Mouse (Mus musculus) thymus, postnatal 36 days (tissue): Measurements from ENCODE around the gene Tagln.
A peak's percentile ranks its signal among the peaks of the same experiment; 100 is the strongest.

Experiments
- DNase-seq, 2 experiments: peaks; one replicate each; pipeline ENCODE4 v3.0.0; 2022; ENCODE audit warnings: mixed read lengths in 2 of 2

Tagln gene

DNA sequence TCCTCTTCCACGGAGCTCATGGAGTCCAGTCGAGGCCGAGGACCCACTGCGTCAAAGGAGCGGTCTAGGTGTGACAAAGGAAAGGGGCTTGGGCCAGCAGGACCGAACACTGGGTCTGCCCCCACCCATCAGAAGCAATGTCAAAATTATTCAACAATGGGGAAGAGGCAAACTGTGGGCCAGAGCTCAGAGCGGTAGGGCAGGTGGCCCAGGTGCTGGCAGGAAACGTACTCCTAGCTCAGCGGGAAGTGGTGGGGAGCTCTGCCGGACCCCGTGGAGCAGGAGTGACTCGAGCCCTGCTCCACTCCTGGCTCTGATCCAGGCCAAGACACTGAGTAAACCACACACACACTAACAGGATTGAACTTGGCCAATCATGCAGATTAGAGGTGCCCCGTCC lies 9.9 kb upstream of the Tagln start:
- peak; percentile 44 to 68 for DNase-seq

DNA sequence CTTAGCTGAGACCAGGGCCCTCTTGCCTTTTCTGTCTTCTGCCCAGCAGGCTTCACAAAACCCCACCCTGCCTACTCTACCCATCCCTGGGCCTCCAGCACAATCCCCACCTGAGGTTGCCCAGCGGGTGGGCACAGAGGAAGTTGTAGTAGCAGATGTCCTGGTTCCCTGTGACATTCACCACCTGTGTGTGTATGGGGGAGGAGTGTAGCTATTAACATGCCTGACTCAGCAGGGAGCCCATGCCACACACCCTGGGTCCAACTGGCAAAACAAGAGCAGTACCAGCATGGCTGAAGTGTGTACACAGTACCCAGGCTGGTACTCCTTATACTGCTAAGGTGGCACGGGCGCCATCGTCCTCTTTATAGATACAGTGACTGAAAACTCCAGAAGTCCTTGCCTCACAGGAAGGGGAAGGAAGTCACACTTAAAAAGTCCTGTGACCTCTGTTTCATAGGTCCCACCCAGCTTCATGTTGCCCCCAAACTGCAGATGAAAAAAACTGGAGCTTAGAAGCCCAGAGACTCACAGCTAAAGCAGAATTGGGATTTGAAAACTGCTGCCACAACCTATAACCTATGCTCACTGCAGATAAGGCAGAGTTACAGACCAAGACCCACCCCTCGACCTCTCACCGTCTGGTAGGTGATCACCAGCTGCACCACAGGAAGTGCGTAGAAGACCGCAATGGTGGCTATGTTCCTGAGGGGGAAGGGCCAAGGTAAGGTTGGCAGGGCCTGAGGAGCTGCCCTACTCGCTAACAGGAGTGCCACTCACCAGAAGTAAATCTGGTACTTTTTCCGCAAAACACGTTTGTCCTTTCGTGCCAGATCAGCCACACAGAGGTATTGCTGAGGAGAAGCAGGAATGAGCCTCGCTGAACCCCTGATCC lies 8.9 kb upstream of the Tagln start:
- peak; percentile 77 to 83 for DNase-seq

DNA sequence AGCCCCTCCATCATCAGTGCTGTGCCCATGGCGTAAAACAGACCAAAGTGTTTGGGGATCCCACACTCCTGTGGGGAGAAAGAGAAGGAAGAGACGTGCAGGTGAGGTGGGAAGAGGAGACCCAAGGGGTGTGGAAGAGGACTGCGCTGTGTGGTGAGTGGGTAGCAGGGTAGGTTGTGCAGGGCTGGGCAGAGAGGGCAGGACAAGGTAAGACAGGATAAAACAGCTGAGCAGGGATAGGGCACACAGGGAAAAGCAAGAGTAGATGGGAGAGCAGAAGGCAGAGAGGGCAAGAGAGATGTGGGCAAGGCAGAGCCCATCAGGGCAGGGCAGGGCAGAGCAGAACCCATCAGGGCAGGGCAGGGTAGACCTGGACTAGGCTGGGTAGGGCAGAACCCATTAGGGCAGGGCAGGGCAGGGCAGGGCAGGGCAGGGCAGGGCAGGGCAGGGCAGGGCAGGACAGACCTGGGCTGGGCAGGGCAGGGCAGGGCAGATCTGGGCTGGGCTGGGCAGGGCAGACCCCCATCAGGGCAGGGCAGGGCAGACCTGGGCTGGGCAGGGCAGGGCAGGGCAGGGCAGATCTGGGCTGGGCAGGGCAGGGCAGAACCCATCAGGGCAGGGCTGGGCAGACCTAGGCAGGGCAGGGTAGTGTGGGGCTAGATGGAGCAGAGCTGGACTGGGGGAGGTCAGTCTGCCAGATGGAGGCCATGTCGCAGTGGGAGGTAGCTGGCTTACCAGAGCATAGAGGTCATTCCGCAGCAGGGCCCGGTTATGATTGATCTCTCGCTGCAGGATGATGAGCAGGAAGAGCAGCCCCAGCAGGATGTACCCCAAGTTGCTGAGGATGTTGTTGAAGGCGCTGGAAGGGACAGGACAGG lies 8.0 kb upstream of the Tagln start:
- DNase-seq, result no peak

DNA sequence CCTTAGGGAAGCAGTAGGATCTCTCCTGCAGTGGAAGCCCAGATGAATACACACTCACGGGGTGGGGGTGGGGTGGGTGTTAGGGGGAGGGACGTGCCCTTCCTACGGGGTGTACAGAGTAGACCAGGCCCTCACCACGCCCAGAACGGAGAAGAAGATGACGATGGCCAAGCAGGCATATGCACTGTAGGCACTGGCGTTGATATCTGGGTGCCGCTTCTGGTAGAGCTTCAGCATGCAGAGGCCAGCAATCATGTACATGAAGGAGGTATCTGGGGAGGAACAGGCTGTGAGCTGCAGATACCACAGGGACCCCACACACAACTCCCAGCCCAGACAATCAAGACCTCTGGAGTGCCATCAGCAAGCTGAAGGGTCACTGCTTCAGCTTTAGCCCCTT lies 7.1 kb upstream of the Tagln start:
- DNase-seq, result no peak

DNA sequence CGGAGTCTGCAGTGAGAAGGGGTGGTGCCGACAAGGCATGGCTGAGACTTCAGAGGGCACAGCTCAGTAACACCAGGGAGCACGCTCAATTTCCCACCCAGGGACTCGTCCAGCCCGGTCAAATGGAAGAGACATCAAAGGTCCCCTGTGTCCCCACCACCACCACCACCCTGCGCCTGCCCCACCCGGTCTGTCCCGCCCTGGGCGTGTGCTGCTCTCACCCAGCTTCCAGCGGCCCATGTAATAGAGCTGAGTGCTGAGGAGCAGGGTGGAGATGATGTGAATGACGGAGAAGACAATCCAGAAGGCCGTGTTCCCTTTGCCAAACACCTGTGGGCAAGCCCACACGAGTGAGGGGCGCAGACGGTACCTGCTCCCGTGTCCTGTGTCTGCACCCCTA lies 6.6 kb upstream of the Tagln start:
- DNase-seq, result no peak

DNA sequence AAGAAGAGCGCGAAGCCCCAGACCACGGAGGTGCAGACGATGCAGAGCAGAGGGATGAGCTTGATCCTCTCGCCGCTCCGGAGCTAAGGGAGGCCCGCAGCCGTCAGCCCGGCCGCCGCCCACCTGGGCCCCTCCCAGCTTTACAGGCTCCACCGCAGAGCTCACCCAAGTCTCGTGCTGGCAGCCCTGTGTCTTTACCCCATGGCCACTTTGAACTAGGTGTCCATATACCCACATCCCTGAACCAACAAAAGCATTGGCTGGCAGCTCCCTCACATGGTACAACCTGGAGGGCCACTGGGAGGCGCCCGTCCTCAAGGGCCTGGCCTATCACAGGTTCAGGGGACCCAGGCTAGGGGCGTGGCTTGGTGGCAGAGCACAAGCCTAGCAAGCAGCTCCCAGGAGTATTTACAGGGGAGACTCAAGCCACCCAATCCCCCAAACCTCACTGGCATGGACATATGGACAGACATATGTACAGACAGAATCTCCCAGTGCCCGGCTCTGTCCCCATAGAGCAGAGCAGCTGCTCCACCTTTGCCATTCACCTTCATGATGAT lies 5.6 kb upstream of the Tagln start:
- peak in 1 of 2 experiments; percentile 46 for DNase-seq

DNA sequence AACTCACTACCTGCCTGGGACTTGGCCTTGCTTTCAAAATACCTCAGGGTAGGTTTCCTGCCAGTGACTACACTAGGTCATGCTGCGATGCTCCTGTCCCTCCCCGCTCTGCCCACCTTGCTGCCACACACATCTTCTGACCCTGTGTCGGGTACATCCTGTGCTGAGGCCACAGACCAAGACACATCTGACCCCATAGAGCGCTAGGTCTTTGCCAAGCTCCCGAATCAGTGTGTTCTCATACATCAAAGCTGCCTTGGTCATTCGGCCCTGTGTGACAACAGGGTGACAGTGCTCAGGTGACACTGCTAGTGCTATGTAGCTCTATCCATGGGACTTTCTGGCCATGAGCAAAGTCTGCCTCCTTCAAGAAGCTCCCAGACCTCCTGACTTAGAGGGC lies 3.9 kb upstream of the Tagln start:
- no peak for DNase-seq

DNA sequence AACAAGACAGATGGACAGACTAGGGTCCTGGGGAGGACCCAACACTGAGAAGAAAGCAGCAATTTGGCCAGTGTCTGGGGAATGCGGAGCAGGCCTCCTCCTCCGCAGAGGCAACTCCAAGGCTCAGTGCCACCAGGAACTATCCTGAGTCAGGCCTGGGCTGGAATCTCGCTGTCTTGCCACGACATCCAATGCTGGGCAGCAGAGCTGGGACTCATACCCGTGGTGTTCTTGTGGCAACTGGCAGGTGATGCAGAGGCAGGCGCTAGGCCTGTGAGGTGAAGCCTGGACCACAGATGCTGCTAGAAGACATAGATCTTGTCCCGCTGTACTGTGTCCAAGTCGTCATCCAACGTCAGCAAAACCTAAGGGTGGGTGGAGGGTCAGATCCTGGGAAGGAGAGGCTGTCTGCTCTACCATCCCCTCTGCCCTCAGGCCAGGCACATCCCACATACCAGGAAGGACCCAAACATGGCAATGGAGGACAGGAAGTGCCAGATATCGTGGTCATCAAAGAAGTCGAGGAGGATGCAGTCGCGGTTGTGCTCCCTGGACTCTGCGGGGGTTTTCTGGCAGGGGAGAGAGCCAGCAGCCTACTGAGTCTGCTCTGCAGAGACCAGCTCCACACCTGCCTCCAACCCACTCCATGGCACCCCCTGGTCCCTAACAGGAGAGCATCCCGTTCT lies 3.2 kb upstream of the Tagln start:
- DNase-seq, result no peak

DNA sequence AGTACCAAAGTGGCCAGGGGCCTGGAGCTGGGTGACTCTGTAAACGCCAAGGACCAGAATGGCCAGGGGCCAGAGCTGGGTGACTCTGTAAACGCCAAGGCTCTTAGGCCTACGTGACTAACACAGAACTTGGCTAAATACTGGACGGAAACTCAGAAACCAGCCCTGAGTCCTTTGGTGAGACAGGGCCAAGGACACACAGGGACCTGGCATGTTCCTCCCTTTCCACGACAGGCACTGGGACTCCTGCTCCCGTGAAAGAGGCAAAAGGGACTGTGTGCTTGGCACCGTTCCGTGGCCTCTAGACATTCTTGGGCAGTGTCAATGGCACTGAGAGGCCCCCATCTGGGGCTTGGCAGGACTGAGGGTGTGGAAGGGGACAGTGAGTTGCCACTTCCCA lies 2.2 kb upstream of the Tagln start:
- DNase-seq, result no peak

DNA sequence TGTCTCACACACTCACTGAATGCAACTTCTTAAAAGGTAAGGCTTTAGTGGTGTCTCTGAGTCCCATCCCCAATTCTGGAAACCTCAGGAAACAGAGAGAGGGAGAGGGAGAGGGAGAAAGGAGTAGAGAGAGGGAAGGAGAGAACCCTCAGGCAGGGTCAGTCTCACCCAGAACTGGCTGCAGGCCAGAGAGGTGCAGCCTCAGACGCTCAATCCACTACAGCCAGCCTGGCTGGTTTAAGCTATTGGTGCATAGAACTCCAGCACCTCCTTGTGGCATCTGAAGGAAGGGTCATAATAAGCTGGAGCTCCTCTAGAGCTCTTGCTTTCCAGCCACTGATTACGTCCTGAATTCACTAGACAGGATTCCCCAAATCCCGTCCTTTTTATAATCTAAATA lies 1.0 kb upstream of the Tagln start:
- peak; percentile 38 to 40 for DNase-seq

DNA sequence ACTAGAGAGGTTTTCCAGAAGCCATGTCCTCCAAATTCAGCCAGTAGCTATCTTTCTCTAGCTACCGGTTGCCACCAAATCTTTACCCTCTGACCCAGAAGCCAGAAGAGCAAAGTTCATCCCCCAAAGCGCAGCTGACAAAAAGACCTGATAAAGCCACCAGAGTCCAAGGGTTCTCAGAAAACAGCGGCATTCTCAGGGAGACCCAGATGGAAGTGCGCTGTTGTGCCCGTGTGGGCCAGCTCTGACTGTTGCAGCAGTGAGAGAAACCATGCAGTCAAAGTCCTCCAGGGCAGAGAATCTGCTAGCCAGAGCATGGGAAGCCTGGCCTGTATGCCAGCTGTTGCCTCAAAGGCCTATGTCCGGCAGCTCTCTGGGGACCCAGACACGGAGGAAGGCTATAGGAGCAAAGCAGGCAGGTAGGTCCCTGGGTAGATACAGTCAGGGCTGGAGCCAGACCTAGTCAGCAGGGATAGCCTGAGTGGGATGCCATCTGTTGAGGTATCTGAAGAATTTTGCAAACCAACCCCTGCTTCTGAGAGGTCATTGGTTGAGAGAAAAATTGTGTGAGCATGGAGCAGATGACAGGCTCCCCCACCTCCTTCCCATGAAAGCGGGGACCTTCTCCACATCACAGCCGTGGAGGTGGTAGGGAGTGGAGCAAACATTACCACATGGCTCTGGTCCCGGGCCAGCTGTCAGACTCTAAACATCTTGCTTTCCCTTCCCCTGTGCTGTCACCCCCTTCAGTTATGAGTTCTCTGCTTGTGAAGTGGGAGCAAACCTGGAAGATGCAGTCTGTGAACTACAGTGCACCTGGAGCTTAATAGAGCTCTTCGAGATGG lies 3.1 kb downstream of the Tagln start:
- DNase-seq, result peak in 1 of 2 experiments; percentile 37

DNA sequence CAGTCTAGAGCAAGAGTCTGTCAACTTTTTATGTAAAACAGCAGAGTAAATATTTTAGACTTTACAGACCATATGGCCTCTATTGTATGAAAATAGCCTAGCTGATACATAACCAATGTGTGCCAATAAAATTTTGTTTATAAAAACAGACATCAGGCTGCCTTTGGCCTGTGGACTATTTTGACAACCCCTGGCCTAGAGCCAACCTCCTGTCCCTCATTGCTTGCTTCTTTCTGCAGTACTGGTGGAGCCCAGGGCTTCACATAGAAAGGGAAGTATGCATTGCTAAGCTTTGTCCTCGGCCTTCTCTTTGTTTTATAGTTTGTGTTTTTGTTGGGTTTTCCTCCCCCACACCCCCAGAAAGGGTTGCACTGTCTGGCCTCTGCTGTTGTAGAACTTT lies 3.9 kb downstream of the Tagln start:
- no peak for DNase-seq

DNA sequence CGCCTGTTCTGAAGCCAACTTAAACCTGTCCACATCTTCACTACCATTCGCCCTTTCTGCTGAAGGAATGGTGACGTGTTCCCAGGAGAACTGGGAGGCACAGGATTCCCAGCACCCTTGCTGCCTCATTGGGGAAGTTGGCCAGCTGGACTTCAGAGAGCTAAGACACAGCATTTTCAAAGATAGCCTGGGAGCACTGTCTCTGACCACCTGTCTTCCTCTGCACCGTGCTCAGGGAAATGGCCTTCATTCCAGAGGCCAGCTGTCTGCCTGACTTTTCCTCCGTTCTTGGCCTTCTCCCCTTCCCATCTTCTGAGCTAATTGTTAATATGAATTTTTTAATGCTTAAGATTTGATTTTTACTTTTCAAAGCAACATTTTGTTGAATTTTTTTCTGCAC lies 6.6 kb downstream of the Tagln start:
- no peak for DNase-seq

DNA sequence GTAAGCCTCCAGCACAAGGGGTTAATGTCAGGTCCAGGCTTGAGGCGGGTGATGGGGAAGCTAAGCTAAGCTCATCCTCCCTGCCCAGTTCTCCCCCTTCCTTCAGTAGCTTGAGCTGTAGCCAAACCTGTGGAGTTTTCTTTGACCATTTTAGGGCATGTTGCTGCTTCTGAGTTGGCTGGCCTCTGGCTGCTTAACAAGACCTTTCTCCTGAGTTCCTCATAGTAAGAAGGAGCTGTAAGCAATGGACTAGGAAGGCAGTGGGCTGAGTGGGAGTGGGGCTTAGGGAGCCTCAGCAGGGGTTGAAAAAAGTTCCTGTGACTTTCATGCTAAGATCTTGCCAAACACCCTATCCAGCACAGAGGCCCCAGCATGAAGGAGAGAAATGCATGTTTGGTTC lies 16.0 kb downstream of the Tagln start:
- no peak for DNase-seq

DNA sequence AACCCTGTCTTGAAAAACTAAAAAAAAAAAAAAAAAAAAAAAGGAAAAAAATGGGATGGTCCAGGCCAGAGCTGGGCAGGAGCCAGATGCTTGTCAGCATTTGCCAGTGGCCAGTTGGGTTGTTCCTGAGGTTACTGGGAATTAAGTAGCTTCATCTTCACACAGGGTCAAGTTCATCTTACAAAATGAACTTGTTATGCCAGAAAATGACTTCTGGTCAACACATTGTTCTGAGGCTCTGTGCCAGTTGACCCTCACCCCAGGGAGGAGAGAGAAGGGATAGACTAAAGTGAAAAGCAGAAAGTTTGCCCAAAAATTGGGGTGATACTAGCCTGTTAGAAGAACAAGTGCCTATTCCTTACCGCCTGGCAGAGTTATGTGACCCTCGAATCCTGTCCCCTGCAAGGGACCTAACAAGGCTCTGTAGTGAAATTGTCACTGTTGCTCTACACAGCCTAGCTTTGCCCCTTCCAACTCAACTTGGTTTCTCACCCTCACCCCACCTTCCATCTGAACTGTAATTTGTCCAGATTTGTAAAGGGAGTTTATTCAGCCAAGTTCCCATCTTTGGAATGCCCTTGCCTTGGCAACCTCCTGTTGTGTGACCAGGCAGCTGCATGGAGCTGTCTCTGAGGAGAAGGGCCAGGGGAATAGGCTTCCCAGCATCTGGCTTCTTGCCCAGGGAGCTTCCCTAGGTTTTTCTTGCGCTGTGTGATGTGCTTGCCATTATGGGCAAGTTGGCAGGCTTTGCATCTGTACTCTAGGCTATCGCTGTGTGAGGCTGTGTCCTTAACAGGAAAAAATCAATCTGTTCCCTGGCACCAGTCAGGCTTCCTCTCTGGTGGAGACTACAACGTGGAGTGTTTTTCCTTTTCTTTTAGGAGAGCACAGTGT lies 18.6 kb downstream of the Tagln start:
- DNase-seq, result no peak

DNA sequence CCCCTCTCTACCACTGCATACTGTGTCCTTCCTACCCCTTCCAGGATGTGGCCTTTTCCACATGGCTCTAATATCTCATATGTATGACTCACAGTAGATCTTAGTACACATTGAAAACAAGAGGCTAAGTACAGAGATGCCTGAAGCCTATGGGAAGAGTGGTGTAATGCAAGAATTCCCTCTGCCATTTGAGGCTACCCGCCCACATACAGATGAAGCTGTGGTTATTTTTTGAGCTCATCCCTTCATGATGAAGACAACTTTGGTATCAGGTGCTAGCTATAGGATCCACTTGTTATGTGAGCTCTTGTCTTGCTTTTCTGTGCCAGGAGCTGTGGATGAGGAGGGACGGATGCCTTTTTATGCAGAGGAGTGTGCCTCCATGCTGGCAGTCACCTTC lies 20.2 kb downstream of the Tagln start:
- no peak for DNase-seq

DNA sequence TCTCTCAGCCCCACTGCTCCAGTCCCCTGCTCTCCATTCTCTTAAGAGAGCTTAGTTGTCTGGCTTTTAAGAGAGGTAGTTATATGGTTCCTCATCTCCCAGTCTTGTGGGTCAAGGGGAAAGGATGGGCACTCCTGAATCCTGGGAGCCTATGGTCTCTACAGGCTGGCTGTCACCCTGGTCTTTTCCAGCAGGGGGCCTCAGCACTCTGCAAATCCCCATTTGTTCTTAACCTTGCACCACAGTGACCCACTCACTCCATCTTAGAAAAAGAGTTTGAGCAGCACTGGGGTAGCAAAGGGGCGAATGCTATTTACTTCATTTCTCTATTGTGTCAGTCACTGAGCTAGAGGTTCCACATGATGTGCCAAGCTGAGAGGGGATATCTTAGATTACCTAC lies 24.2 kb downstream of the Tagln start:
- DNase-seq, result peak; percentile 50 to 61

DNA sequence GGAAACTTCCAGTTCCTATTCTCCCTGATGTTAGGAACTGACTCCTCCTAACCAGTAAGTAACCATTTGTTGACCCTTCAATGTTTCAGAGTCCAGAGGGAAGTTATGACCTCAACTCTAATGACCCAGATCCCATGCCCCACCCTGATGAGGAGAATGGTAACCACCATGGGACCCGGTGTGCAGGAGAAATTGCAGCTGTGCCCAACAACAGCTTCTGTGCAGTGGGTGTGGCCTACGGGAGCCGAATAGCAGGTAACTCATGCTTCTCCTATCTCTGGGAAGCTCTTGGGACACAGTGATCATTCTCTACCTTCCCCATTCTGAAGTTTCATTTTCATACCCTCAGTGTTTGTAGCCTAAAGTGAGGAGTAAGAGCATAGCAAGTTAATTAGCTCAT lies 24.9 kb downstream of the Tagln start:
- no peak for DNase-seq

DNA sequence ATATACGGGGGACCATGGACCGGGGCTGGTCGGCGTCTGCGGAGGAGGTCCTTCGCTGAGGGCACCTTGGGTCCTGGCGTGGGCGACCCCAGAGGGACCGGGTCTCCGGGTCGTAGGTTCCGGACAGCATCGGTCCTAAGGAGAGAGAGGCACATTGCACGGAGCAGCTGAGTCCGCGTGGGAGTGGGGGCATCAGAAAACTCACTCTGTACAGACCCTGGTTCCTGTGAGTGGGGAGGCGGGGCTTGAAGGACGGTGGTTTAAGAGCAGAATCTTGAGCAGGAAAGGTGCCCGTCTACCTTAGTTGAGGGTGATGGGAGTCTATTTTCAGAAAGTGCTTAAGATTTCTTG lies 28.8 kb downstream of the Tagln start:
- DNase-seq, result no peak

DNA sequence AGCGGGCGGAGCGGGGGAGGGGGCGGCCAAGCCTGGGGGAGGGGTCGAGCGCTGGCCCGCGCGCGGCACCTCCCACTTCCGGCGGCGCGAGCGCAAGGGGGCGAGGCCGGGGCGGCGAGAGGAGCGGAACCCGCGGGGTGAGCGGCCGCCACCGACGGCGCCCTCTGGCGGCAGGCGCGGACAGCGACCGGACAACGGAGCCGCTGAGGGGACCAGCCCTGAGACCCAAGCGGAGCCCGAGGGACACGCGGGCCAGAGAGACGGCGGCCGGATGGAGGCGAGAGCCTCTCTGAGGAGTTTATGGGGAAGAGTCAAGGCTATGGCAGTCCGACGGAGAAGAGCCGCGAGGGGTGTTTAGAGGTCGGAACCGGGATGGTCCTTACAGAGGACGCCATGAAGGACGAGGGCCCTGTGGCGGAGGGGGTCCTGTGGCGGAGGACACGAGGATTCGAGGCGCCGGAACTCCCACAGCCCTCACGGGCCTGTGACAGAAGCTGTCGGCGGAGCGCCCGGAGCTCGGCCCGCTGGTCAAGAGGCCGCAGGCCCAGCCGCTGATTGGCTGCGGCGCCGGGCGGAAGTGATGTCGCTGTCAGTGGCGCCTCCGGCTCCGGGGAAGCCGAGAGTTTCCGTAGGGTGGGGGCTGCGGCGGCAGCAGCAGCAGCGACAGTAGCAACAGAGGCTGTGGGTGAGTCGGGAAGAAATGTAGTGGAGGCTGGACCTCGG lies 29.3 kb downstream of the Tagln start, which contains the start of the genes Pcsk7 and Rnf214:
Gene Pcsk7 (plus strand): TSS at position 143 of the 723 bp plus-strand sequence.
Gene Rnf214 (minus strand): TSS at position 557 of the 723 bp plus-strand sequence.
- DNase-seq, result peak; percentile 90 to 91
